Mouse (Mus musculus): ENCODE data around the gene Dzip3.

DNA sequence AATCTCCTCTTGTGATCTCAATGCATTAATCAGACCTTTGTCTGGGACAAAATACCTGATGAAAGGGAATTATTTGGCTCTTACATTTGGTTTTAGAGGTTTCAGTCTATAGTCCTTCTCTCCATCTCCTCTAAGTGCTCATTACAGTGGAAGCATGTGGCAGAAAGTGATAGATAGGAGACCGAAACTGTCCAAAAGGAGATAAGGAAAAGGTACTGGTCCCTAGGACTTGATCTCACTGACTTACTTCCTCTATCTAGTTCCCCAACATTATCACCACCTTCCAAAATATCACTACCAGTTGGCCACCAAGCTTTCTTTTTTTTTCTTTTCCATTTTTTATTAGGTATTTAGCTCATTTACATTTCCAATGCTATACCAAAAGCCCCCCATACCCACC lies 82.8 kb downstream of the Dzip3 start:
- TF ChIP-seq POLR2A (IDR thresholded peaks at IDR 0.05; ENCODE audit: insufficient read depth, low read depth, low read length) (no peak), CTCF (IDR thresholded peaks at IDR 0.05) (no peak)

All from heart, adult 2 months (tissue).